Mouse (Mus musculus): Measurements from ENCODE around the gene Aox3. TPM values are rescaled to one million over a fixed set of nuclear protein-coding genes. Genes with fewer than 3 reads are reported as not detected.

The Aox3 gene
- polyA plus RNA-seq, 1 experiment from 2014 or later, result 0.74 TPM

GRCm38 (mm10) chr1:58221879-58222278 lies 108.9 kb downstream of the Aox3 start:
- H3K9me3 ChIP-seq (ENCODE audit: control insufficient read depth, low read depth, low read length), result no peaks in the 10 kb centered on the region
- H3K4me2 ChIP-seq (replicated peaks; ENCODE audit: low read depth, low read length), result no peak overlapping the region
- H3K4me1 ChIP-seq (ENCODE audit: control insufficient read depth, insufficient read depth, low read length), result no peaks in the 10 kb centered on the region
- no peak overlapping the region for H3K4me3 ChIP-seq (ENCODE audit: low read depth, low read length)
- no peaks in the 10 kb centered on the region for H3K27me3 ChIP-seq (ENCODE audit: control insufficient read depth, insufficient read depth, low read length)
- WGBS, result 79% methylated on average over 5 of the region's 5 CpGs
- H3K27ac ChIP-seq (ENCODE audit: low read length), result no peak overlapping the region
- ATAC-seq (ENCODE audit: insufficient number of reproducible peaks, insufficient read depth, low FRiP score, low read depth), result no peak; the same call in 1 of the 2 replicates
- no peaks in the 10 kb centered on the region for H3K36me3 ChIP-seq (ENCODE audit: control insufficient read depth, insufficient read depth, low read length)
- H3K9ac ChIP-seq (replicated peaks; ENCODE audit: low read depth, low read length), result no peak overlapping the region

GRCm38 (mm10) chr1:58228086-58228485 lies 115.2 kb downstream of the Aox3 start:
- Histone ChIP-seq H3K4me2 (replicated peaks; ENCODE audit: low read depth, low read length) (no peak overlapping the region), H3K9ac (replicated peaks; ENCODE audit: low read depth, low read length) (no peak overlapping the region), H3K36me3 (ENCODE audit: control insufficient read depth, insufficient read depth, low read length) (no peaks in the 10 kb centered on the region), H3K4me3 (ENCODE audit: low read depth, low read length) (no peak overlapping the region), H3K4me1 (ENCODE audit: control insufficient read depth, insufficient read depth, low read length) (no peaks in the 10 kb centered on the region), H3K27me3 (ENCODE audit: control insufficient read depth, insufficient read depth, low read length) (no peaks in the 10 kb centered on the region), H3K9me3 (ENCODE audit: control insufficient read depth, low read depth, low read length) (no peaks in the 10 kb centered on the region), H3K27ac (ENCODE audit: low read length) (no peak overlapping the region)
- WGBS, result 62% methylated on average over 6 of the region's 6 CpGs
- ATAC-seq (ENCODE audit: insufficient number of reproducible peaks, insufficient read depth, low FRiP score, low read depth), result no peak

DNA sequence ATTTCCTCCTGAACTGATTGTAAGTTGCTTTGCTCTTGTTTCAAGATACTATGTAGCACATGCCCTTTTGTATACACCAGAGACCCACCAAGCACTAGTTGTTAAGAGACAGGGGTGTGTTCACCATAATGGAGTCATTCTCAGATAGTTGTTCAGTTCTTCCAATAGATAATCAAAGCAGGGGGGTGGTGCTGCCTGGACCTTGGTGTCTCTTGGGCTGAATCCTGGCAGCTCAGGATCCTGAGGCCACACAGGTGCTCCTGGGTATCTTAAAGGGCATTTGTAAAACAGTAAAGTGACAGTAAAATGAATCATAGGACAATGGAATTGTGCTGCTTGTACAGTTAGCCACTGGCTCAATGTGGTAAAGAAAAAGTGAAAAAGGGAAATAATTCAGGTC lies 116.0 kb downstream of the Aox3 start:
- Histone ChIP-seq H3K4me2 (replicated peaks; ENCODE audit: low read depth, low read length) (no peak overlapping the region), H3K36me3 (ENCODE audit: control insufficient read depth, insufficient read depth, low read length) (no peaks in the 10 kb centered on the region), H3K4me3 (ENCODE audit: low read depth, low read length) (no peak overlapping the region), H3K4me1 (ENCODE audit: control insufficient read depth, insufficient read depth, low read length) (no peaks in the 10 kb centered on the region), H3K27me3 (ENCODE audit: control insufficient read depth, insufficient read depth, low read length) (no peaks in the 10 kb centered on the region), H3K27ac (ENCODE audit: low read length) (no peak overlapping the region), H3K9ac (replicated peaks; ENCODE audit: low read depth, low read length) (no peak overlapping the region), H3K9me3 (ENCODE audit: control insufficient read depth, low read depth, low read length) (no peaks in the 10 kb centered on the region)
- no peak for ATAC-seq (ENCODE audit: insufficient number of reproducible peaks, insufficient read depth, low FRiP score, low read depth)

DNA sequence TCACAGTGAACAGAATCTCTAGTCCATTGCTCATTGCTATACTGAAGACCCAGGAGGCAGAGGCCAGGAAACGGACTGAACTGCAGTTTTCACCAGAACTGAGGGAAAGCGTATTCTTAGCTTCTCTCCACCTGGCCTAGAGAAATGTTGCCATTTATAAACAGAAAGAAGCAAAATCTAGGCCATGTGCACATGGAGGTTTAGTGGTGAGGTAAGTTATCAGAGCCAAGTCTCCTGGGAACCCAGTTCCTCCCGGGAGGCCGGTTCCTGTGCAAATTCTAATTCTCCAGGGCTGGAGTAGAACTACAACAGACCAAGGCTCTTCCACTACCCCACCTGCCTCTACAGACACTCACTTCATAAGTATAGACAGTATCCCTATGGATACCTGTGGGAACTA lies 116.8 kb downstream of the Aox3 start:
- Histone ChIP-seq H3K36me3 (ENCODE audit: control insufficient read depth, insufficient read depth, low read length) (no peaks in the 10 kb centered on the region), H3K4me2 (replicated peaks; ENCODE audit: low read depth, low read length) (no peak overlapping the region), H3K27ac (ENCODE audit: low read length) (no peak overlapping the region), H3K4me1 (ENCODE audit: control insufficient read depth, insufficient read depth, low read length) (no peaks in the 10 kb centered on the region), H3K27me3 (ENCODE audit: control insufficient read depth, insufficient read depth, low read length) (no peaks in the 10 kb centered on the region), H3K4me3 (ENCODE audit: low read depth, low read length) (no peak overlapping the region), H3K9ac (replicated peaks; ENCODE audit: low read depth, low read length) (no peak overlapping the region), H3K9me3 (ENCODE audit: control insufficient read depth, low read depth, low read length) (no peaks in the 10 kb centered on the region)
- no peak for ATAC-seq (ENCODE audit: insufficient number of reproducible peaks, insufficient read depth, low FRiP score, low read depth)
- WGBS, result 81% methylated on average over 4 of the region's 4 CpGs

DNA sequence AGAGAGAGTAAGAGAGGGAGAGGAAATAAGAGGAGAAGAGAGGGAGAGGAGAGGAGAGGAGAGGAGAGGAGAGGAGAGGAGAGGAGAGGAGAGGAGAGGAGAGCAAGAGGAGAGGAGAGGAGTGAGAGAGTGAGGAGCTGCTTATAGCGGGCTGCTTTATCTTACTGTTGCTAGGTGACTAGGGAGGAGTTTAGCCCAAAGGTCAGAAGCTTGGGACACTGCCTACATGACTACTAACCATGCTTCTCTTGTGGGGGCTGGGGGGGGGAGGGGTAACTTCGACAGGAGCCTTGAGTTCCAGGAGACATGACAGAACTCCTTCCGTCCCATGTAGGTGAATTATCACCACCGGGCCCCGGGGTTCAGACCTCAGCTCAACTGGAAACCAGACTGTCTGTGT lies 117.6 kb downstream of the Aox3 start:
- H3K9me3 ChIP-seq (ENCODE audit: control insufficient read depth, low read depth, low read length), result no peaks in the 10 kb centered on the region
- no peaks in the 10 kb centered on the region for H3K36me3 ChIP-seq (ENCODE audit: control insufficient read depth, insufficient read depth, low read length)
- H3K4me2 ChIP-seq (replicated peaks; ENCODE audit: low read depth, low read length), result no peak overlapping the region
- WGBS, result 25% methylated on average over 5 of the region's 5 CpGs
- no peak overlapping the region for H3K4me3 ChIP-seq (ENCODE audit: low read depth, low read length)
- H3K9ac ChIP-seq (replicated peaks; ENCODE audit: low read depth, low read length), result no peak overlapping the region
- no peaks in the 10 kb centered on the region for H3K27me3 ChIP-seq (ENCODE audit: control insufficient read depth, insufficient read depth, low read length)
- H3K4me1 ChIP-seq (ENCODE audit: control insufficient read depth, insufficient read depth, low read length), result no peaks in the 10 kb centered on the region
- ATAC-seq (ENCODE audit: insufficient number of reproducible peaks, insufficient read depth, low FRiP score, low read depth), result no peak
- no peak overlapping the region for H3K27ac ChIP-seq (ENCODE audit: low read length)

GRCm38 (mm10) chr1:58235405-58235804 lies 122.5 kb downstream of the Aox3 start:
- Histone ChIP-seq H3K9me3 (ENCODE audit: control insufficient read depth, low read depth, low read length) (no peaks in the 10 kb centered on the region), H3K36me3 (ENCODE audit: control insufficient read depth, insufficient read depth, low read length) (no peaks in the 10 kb centered on the region), H3K4me2 (replicated peaks; ENCODE audit: low read depth, low read length) (no peak overlapping the region), H3K4me3 (ENCODE audit: low read depth, low read length) (no peak overlapping the region), H3K27ac (ENCODE audit: low read length) (no peak overlapping the region), H3K9ac (replicated peaks; ENCODE audit: low read depth, low read length) (no peak overlapping the region), H3K27me3 (ENCODE audit: control insufficient read depth, insufficient read depth, low read length) (no peaks in the 10 kb centered on the region), H3K4me1 (ENCODE audit: control insufficient read depth, insufficient read depth, low read length) (no peaks in the 10 kb centered on the region)
- 54% methylated on average over 5 of the region's 5 CpGs for WGBS
- ATAC-seq (ENCODE audit: insufficient number of reproducible peaks, insufficient read depth, low FRiP score, low read depth), result no peak

DNA sequence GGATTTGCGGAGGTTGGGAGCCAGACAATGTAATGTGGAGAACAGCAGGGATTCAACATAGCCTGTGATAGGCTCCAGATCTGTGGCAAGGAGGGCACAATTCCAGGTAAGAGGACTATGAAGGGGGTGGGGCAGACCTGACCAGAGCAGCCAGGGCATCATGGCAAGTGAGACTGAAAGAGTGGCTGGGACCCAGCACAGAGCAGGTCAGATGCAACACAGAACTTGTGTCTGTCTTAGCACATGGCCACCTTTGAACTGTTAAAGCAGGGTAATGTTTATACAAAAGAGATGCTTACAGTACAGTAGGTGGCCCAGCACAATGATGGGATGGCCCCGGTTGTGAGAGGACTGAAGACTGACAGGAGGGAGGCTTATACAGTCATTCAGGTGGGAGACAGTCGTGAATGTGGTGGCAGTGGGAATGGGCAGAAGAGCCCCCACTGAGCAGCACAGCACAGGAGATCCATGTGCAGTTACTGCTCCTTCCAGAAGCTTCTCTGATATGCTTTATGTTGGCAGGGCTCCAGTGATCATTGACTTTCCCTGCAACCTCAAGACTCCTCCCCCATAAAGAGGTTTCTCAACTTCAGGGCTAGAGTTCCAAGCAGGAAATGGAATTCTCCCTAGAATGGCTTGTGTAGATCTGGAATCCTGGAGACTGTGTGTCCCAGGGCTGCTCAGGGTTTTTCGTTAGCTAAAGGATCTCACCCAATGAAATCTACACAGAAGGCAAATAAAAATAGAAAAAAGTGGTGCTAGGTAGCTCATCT lies 124.8 kb downstream of the Aox3 start:
- 81% methylated on average over 4 of the region's 4 CpGs for WGBS
- ATAC-seq (ENCODE audit: insufficient number of reproducible peaks, insufficient read depth, low FRiP score, low read depth), result peak; percentile 14; the same call in 1 of the 2 replicates

DNA sequence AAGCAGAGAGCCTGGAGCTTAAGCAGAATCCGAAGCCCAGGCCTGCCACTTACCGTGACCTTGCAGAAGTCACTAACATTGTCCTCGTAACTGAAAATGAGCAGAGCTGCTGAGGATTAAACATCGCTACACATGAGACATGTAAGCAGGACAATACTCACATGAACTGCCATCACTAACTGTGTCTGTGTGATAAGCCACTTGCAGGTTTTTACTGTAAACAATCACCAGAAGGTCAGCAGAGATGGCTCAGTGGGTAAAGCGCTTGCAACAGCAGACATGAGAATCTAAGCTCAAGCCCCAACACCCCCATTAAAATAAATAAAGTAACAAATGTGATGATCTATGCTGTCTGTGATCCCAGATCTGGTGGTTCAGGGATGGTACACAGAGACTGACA lies 125.5 kb downstream of the Aox3 start:
- Histone ChIP-seq H3K27ac (ENCODE audit: low read length) (no peak overlapping the region), H3K9ac (replicated peaks; ENCODE audit: low read depth, low read length) (no peak overlapping the region), H3K27me3 (ENCODE audit: control insufficient read depth, insufficient read depth, low read length) (no peaks in the 10 kb centered on the region), H3K36me3 (ENCODE audit: control insufficient read depth, insufficient read depth, low read length) (no peaks in the 10 kb centered on the region), H3K4me2 (replicated peaks; ENCODE audit: low read depth, low read length) (no peak overlapping the region), H3K4me1 (ENCODE audit: control insufficient read depth, insufficient read depth, low read length) (no peaks in the 10 kb centered on the region), H3K9me3 (ENCODE audit: control insufficient read depth, low read depth, low read length) (no peaks in the 10 kb centered on the region), H3K4me3 (ENCODE audit: low read depth, low read length) (no peak overlapping the region)
- 83% methylated on average over 5 of the region's 5 CpGs for WGBS
- no peak for ATAC-seq (ENCODE audit: insufficient number of reproducible peaks, insufficient read depth, low FRiP score, low read depth)

More for the DNA sequence above, 124.8 kb downstream of the Aox3 start:
- no peaks in the 10 kb centered on the region for H3K4me1 ChIP-seq (ENCODE audit: control insufficient read depth, insufficient read depth, low read length)
- H3K4me2 ChIP-seq (replicated peaks; ENCODE audit: low read depth, low read length), result no peak overlapping the region
- no peaks in the 10 kb centered on the region for H3K9me3 ChIP-seq (ENCODE audit: control insufficient read depth, low read depth, low read length)
- no peak overlapping the region for H3K9ac ChIP-seq (replicated peaks; ENCODE audit: low read depth, low read length)
- no peak overlapping the region for H3K4me3 ChIP-seq (ENCODE audit: low read depth, low read length)
- H3K27me3 ChIP-seq (ENCODE audit: control insufficient read depth, insufficient read depth, low read length), result no peaks in the 10 kb centered on the region
- H3K27ac ChIP-seq (ENCODE audit: low read length), result no peak overlapping the region
- H3K36me3 ChIP-seq (ENCODE audit: control insufficient read depth, insufficient read depth, low read length), result no peaks in the 10 kb centered on the region

- WGBS, result 90% methylated on average over 9 of the region's 9 CpGs
- no peaks in the 10 kb centered on the region for H3K4me1 ChIP-seq (ENCODE audit: control insufficient read depth, insufficient read depth, low read length)
These were observed 126.0 kb downstream of the Aox3 start for GRCm38 (mm10) chr1:58238961-58239360.

More at GRCm38 (mm10) chr1:58238961-58239360, 126.0 kb downstream of the Aox3 start:
- Histone ChIP-seq H3K27me3 (ENCODE audit: control insufficient read depth, insufficient read depth, low read length) (no peaks in the 10 kb centered on the region), H3K9ac (replicated peaks; ENCODE audit: low read depth, low read length) (no peak overlapping the region), H3K4me3 (ENCODE audit: low read depth, low read length) (no peak overlapping the region), H3K4me2 (replicated peaks; ENCODE audit: low read depth, low read length) (no peak overlapping the region), H3K9me3 (ENCODE audit: control insufficient read depth, low read depth, low read length) (no peaks in the 10 kb centered on the region), H3K36me3 (ENCODE audit: control insufficient read depth, insufficient read depth, low read length) (no peaks in the 10 kb centered on the region), H3K27ac (ENCODE audit: low read length) (no peak overlapping the region)
- ATAC-seq (ENCODE audit: insufficient number of reproducible peaks, insufficient read depth, low FRiP score, low read depth), result no peak
